Mouse (Mus musculus): ENCODE measurements around the gene Pdlim4. TPM values are rescaled to one million over a fixed set of nuclear protein-coding genes. Genes with fewer than 3 reads are reported as not detected.

Gene Pdlim4
- polyA plus RNA-seq, 1 experiment from 2014 or later: 144 TPM

DNA sequence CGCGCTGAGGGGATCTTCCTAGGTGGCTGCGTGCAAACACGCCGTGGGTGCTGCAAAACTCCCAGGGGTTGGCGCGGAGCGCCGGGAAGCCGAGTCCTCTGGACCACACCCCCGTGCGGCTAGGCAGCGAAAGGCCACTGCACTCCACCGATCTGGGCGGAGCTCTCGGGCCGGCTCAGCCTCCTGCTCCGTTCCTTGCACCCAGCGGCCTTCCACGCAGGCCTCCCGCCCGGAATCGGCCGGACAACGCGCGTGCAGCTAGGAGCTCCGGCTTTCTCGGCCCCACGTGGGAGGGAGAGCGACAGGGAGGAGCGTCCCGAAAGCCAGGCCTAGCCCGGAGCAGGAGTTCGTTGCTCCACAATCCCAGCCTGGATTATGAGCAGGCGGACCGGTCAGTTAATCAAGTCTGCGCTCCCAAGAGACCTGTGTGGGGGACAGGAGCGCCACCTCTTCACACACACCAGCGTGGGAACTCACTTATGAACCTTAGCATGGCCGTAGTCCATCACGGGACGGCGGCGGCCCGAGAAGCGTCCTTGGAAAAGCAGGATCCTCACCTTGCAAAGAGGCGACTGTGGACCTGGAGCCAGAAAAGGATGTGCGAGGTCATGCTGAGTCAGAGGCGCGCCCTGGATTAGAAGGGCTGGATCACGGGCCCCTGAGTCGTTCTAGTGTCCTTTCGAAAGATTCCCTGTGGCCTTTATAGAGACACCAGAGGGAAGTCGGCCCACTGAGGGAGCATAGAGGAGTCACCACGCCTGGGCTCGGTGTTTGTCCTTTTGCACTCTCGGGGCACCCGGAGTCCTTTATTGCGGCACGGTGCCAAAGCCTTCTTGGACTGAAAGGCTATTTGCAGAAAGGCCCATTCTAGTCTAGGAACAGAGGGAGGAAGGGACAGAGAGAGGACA is 40.5 kb downstream of the Pdlim4 start, which contains the start of gene Slc22a4:
Gene Slc22a4 (minus strand): TSS at position 47 of the 908 bp plus-strand sequence.
- peak within 1 kb of the TSS; percentile 58 for H3K9ac ChIP-seq
- peak within 1 kb of the TSS; percentile 87 for H3K4me2 ChIP-seq (replicated peaks)
- H3K27me3 ChIP-seq: peaks cover 23% of the 10 kb centered on the region
- H3K4me1 ChIP-seq: 0 out of 2 replicates have a peak, but pooled peaks cover 6% of the 10 kb centered on the region
- H3K27ac ChIP-seq: no peak within 1 kb of the TSS
- H3K4me3 ChIP-seq: peak within 1 kb of the TSS; percentile 51
- 0 out of 2 replicates have a peak, but pooled peaks have one; percentile 74 for ATAC-seq (ENCODE audit: insufficient number of reproducible peaks, insufficient read depth, low FRiP score, low TSS enrichment)
- 4% methylated on average over 61 of the region's 61 CpGs for WGBS
- H3K36me3 ChIP-seq: no peaks in the 10 kb centered on the region
- H3K9me3 ChIP-seq: no peaks in the 10 kb centered on the region

DNA sequence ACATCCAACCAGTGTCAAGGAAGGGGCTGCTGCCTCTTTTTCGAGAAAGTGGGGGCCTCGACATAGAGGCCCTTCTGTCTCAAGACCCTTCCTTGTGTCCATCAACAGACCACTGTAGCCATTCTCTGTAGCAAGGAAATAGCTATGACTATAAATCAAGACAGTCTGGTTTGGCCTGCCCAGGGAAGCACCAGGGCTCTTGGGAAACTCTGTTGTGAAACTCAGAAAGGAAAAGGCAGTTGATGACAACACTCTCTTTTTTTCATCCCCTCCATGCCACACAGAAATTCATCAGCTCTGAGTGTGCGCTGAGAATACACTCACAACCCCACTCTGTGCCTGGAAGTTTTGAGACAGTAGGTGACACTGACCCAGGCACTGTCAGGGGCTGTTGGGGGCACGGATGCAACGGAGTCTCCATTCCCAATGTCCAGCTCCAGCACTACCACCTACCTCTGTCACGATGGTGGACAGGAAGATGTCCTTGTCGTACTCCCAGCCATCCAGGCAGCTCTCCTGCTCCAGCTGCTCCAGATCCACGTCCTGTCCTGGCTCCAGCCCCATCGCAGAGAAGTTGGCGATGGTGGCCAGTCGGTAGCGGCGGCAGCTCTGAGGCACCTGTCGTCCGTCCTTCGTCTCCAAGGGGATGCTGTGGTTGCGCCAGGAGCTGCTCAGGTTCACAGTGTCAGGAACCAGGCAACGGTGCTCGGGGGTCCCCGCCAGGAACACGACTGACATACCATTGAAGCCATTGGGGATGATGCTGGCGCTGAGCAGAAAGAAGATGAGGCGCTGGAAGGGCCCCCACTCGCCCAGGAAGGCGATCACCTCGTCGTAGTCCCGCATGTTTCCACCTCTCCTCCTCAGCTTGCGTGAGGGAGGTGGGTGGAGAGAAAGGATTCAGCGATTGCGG is 41.4 kb downstream of the Pdlim4 start:
- H3K4me2 ChIP-seq (replicated peaks): peak overlapping the region; percentile 87
- WGBS: 17% methylated on average over 31 of the region's 31 CpGs
- peaks cover 23% of the 10 kb centered on the region for H3K27me3 ChIP-seq
- no peak overlapping the region for H3K27ac ChIP-seq
- no peak for ATAC-seq (ENCODE audit: insufficient number of reproducible peaks, insufficient read depth, low FRiP score, low TSS enrichment)
- 0 out of 2 replicates have a peak, but pooled peaks cover 6% of the 10 kb centered on the region for H3K4me1 ChIP-seq
- H3K36me3 ChIP-seq: no peaks in the 10 kb centered on the region
- H3K9me3 ChIP-seq: no peaks in the 10 kb centered on the region
- peak overlapping the region; percentile 51 for H3K4me3 ChIP-seq
- peak overlapping the region; percentile 58 for H3K9ac ChIP-seq

DNA sequence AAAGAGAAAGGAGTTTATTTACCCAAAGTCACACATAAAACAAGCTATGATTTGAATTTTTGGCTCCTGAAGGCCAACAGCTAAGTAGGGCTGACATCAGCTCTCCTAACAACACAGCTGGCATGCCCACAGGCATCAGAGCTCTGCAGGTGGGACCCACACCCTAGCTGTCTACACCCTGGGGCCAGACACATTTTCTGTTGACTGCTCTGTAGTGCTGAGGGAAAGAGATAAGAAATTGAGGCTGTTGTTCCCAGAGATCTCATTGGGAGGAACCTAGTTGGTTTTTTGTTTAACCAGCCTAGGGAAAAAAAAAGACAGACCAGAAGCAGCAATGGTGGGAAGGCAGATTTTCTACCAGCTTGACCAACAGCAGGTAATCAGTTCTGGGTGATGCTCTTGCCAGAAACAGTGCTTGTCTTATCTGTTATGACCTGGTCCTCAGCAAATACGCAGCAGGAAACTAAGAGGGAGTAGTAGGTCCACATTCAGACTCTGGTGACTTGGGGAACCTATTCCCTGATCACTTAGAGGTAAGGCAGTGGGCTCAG is 42.2 kb downstream of the Pdlim4 start:
- no peak overlapping the region for H3K27ac ChIP-seq
- no peak overlapping the region for H3K4me3 ChIP-seq
- WGBS: 64% methylated on average over 1 of the region's 1 CpGs
- peaks cover 23% of the 10 kb centered on the region for H3K27me3 ChIP-seq
- no peak overlapping the region for H3K4me2 ChIP-seq (replicated peaks)
- H3K4me1 ChIP-seq: 0 out of 2 replicates have a peak, but pooled peaks cover 6% of the 10 kb centered on the region
- H3K9ac ChIP-seq: no peak overlapping the region
- H3K36me3 ChIP-seq: no peaks in the 10 kb centered on the region
- H3K9me3 ChIP-seq: no peaks in the 10 kb centered on the region
- no peak for ATAC-seq (ENCODE audit: insufficient number of reproducible peaks, insufficient read depth, low FRiP score, low TSS enrichment)

DNA sequence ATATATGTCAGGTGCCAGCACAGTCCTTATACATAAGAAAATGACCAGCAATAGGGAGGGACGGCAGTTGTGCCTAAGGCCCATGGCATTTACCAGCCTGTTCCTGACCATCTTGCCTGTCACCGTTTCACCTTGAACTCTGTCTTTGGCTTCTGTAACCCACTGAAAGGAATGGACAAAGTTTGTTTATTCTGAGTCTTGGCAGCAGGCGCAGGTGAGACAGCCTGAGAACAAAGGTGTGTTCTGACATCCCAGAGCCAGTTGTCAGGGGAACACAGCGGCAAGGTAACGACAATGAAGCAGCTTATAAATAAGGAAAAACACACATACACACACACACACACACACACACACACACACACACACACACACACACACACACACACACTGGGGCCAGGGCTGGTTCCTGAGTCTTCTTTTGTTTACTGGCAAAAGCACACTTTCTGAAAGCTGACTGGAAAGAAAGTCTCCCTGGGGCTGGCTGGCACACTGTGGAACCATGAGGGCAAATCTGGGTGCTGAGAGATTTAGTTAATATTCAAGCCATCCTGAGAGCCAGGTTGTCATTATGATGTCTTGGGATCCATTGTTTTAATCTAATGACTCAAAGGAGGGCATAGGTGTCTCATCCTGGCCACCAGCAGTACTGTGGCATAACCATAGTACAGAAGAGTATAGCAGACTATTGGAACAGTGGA is 47.3 kb downstream of the Pdlim4 start:
- Histone ChIP-seq H3K27ac (no peak overlapping the region), H3K27me3 (0 out of 2 replicates have a peak, but pooled peaks cover 13% of the 10 kb centered on the region), H3K36me3 (no peaks in the 10 kb centered on the region), H3K4me3 (no peak overlapping the region), H3K9me3 (no peaks in the 10 kb centered on the region), H3K9ac (no peak overlapping the region), H3K4me1 (no peaks in the 10 kb centered on the region), H3K4me2 (replicated peaks) (no peak overlapping the region)
- ATAC-seq (ENCODE audit: insufficient number of reproducible peaks, insufficient read depth, low FRiP score, low TSS enrichment): no peak
- WGBS: 80% methylated on average over 5 of the region's 5 CpGs

DNA sequence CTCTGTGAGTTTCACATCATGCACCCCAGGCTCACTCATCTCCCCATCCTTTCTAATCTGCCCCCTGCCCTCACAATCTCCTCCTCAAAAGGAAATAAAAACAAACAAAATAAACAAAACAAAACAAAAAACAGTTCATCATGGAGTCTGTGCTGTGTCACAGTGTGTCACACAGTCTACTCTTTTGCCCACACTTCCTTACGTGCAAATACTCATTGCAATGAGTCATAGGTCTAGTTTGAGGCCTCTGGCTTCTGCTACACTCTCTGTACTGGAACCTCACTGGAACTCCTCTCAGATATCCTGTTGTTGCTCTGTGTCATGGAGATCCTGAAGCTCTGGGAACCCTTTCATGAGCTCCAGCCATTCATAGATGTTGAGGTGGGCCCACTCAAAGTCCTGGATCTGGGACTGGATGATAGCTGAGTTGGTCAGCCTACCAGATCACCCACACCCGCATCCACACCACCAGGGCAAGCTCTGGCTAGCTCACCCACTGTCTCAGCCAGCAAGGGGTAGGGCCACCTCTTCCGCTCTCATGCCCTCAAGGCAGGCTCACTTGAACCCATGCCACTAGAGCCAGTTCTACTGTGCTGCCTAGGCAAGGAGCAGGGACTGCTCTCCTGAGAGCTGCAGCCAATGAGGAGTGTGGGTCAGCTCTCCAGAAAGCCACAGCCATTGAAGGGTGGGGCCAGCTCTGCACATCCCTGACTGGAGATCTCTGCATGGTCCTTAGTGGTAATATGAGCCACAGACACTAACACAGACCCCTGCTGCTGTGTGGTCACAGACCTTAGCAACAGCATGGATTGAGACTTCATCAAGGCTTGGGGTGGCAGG is 49.7 kb downstream of the Pdlim4 start:
- Histone ChIP-seq H3K36me3 (no peaks in the 10 kb centered on the region), H3K9ac (no peak overlapping the region), H3K4me3 (no peak overlapping the region), H3K4me2 (replicated peaks) (no peak overlapping the region), H3K4me1 (no peaks in the 10 kb centered on the region), H3K9me3 (no peaks in the 10 kb centered on the region), H3K27ac (no peak overlapping the region), H3K27me3 (0 out of 2 replicates have a peak, but pooled peaks cover 5% of the 10 kb centered on the region)
- 75% methylated on average over 3 of the region's 3 CpGs for WGBS
- no peak for ATAC-seq (ENCODE audit: insufficient number of reproducible peaks, insufficient read depth, low FRiP score, low TSS enrichment)

DNA sequence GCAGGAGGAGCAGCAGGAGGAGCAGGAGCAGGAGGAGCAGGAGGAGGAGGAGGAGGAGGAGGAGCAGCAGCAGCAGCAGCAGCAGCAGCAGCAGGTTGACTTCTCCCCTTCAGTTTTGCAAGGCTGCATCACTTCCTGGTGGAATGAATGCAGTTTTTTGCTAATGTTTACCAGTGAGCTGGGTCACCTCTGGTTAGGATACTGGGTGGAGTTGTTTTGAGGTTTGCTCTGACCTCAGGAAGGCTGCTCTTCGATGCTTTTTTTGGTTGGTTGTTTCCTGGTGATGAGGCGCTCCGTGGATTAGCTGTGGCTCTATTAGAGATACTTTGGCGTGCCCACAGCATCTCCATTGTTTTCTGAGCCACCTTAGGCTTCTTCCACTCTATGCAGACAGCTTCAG is 51.2 kb downstream of the Pdlim4 start:
- Histone ChIP-seq H3K27ac (no peak overlapping the region), H3K4me2 (replicated peaks) (no peak overlapping the region), H3K27me3 (0 out of 2 replicates have a peak, but pooled peaks cover 5% of the 10 kb centered on the region), H3K36me3 (no peaks in the 10 kb centered on the region), H3K4me3 (no peak overlapping the region), H3K9me3 (no peaks in the 10 kb centered on the region), H3K4me1 (no peaks in the 10 kb centered on the region), H3K9ac (no peak overlapping the region)
- 70% methylated on average over 4 of the region's 4 CpGs for WGBS
- ATAC-seq (ENCODE audit: insufficient number of reproducible peaks, insufficient read depth, low FRiP score, low TSS enrichment): no peak

DNA sequence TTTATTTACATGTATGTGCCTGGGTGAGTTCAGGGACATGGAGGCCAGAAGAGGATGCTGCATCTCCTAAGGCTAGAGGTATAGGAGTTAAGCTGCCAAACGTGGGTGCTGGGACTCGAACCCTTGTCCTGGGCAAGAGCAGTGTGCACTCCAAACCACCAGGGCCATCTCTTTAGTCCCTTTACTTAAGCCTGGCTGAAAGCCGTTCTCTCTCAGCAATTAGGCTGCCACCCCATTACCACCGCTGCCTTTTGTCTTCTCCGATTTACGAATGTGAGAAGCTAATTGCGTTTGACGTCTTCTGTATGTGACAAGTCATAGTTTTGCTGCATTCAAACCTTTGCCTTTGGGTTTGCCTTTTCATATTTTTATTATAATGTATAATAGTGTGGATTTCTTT is 52.8 kb downstream of the Pdlim4 start:
- no peak for ATAC-seq (ENCODE audit: insufficient number of reproducible peaks, insufficient read depth, low FRiP score, low TSS enrichment)
- 68% methylated on average over 8 of the region's 8 CpGs for WGBS
- no peaks in the 10 kb centered on the region for H3K36me3 ChIP-seq

DNA sequence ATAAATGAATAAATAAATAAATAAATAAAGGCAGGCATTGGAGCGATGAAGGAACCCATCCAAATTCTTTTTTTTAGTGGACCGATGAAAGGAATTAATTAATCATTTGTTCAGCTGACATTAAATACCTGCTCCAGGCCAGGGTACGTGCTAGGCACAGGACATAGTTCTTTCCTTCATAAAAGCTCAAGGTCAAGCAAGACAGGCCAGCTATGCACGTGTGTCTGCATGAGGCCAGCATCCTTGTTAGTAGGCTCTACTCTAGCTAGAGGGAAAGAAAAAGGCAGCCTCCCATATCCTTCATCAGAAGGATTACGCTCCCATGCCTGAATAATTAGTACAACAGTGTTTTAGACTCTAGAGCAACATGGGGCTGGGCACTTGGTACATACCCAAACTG is 55.9 kb downstream of the Pdlim4 start:
- no peak overlapping the region for H3K4me2 ChIP-seq (replicated peaks)
- no peak for ATAC-seq (ENCODE audit: insufficient number of reproducible peaks, insufficient read depth, low FRiP score, low TSS enrichment)
- 89% methylated on average over 5 of the region's 5 CpGs for WGBS
- H3K4me3 ChIP-seq: no peak overlapping the region
- no peaks in the 10 kb centered on the region for H3K9me3 ChIP-seq
- no peak overlapping the region for H3K9ac ChIP-seq
- no peaks in the 10 kb centered on the region for H3K36me3 ChIP-seq
- 0 out of 2 replicates have a peak, but pooled peaks cover 5% of the 10 kb centered on the region for H3K27me3 ChIP-seq
- H3K27ac ChIP-seq: no peak overlapping the region
- H3K4me1 ChIP-seq: peaks cover 1% of the 10 kb centered on the region; the same call in 1 of the 2 replicates

More for the DNA sequence above, 52.8 kb downstream of the Pdlim4 start:
- Histone ChIP-seq H3K4me1 (no peaks in the 10 kb centered on the region), H3K27me3 (0 out of 2 replicates have a peak, but pooled peaks cover 5% of the 10 kb centered on the region), H3K9me3 (no peaks in the 10 kb centered on the region), H3K4me3 (no peak overlapping the region), H3K27ac (no peak overlapping the region), H3K4me2 (replicated peaks) (no peak overlapping the region), H3K9ac (no peak overlapping the region)

DNA sequence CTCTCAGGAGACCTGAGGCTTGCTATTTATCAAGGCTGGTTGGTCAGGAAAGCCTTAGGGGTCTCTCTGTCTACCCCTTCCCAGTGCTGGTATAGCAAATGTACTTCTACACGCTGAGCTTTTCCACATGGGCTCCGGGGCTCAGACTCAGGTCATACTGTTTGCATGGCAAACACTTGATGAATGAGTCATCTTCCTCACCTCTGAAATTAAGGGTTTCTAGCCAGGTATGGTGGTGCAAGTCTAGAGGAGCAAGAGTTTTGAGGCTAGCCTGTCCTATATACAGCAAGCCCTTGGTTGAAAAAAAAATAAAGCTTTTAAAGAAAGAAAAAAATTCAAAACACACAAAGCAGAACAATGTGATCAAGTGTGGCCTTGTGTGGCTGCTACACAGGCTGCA is 57.6 kb downstream of the Pdlim4 start:
- Histone ChIP-seq H3K27ac (no peak overlapping the region), H3K4me2 (replicated peaks) (no peak overlapping the region), H3K9me3 (no peaks in the 10 kb centered on the region), H3K9ac (no peak overlapping the region), H3K4me3 (no peak overlapping the region), H3K27me3 (no peaks in the 10 kb centered on the region), H3K4me1 (peaks cover 6% of the 10 kb centered on the region; the same call in 1 of the 2 replicates), H3K36me3 (no peaks in the 10 kb centered on the region)
- ATAC-seq (ENCODE audit: insufficient number of reproducible peaks, insufficient read depth, low FRiP score, low TSS enrichment): no peak
- WGBS: 86% methylated on average over 2 of the region's 2 CpGs

DNA sequence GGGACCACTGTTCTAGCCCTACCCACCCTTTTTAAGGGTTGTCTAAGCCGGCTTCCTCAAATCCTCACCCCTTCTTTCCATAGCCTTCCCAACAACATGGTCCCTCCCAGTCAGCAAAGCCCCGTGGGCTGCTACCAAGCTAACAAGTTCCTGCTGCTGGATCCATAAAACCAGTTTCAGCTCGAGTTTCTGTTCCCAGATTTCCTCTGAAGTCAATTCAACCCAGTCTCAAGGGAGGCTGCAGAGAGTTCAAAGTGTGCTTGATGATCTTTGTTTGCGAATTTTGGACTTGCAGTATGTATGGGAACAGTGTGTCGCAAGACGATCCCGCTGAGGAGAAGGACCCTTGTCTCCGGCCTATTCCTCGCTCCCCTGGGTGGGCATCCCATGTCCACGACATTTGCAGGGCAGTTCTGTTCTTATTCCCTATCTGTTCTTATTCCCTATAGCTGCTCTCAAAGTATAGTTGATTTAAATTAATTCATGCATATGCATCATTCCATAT is 60.3 kb downstream of the Pdlim4 start:
- Histone ChIP-seq H3K4me3 (no peak overlapping the region), H3K4me1 (peaks cover 6% of the 10 kb centered on the region; the same call in 1 of the 2 replicates), H3K9ac (no peak overlapping the region), H3K4me2 (replicated peaks) (no peak overlapping the region), H3K27me3 (no peaks in the 10 kb centered on the region), H3K9me3 (no peaks in the 10 kb centered on the region), H3K36me3 (no peaks in the 10 kb centered on the region), H3K27ac (no peak overlapping the region)
- ATAC-seq (ENCODE audit: insufficient number of reproducible peaks, insufficient read depth, low FRiP score, low TSS enrichment): no peak
- WGBS: 55% methylated on average over 10 of the region's 10 CpGs
